Mouse (Mus musculus) olfactory bulb, adult 2 months (tissue): Measurements from ENCODE around the gene Tmppe.

ENCODE experiments used
- CTCF ChIP-seq: fragments of 200-500 bp; IDR thresholded peaks from 2 replicates; pipeline ENCODE4 v1.5.1; 2012; ENCODE audit warnings: low read depth, mild to moderate bottlenecking, low read length, moderate library complexity; ENCODE audit not compliant: insufficient read depth
- POLR2A ChIP-seq: fragments of 200-500 bp; IDR thresholded peaks from 2 replicates; pipeline ENCODE4 v1.6.1; 2012; ENCODE audit warnings: mild to moderate bottlenecking, low read depth, low read length, moderate library complexity; ENCODE audit not compliant: insufficient read depth

DNA sequence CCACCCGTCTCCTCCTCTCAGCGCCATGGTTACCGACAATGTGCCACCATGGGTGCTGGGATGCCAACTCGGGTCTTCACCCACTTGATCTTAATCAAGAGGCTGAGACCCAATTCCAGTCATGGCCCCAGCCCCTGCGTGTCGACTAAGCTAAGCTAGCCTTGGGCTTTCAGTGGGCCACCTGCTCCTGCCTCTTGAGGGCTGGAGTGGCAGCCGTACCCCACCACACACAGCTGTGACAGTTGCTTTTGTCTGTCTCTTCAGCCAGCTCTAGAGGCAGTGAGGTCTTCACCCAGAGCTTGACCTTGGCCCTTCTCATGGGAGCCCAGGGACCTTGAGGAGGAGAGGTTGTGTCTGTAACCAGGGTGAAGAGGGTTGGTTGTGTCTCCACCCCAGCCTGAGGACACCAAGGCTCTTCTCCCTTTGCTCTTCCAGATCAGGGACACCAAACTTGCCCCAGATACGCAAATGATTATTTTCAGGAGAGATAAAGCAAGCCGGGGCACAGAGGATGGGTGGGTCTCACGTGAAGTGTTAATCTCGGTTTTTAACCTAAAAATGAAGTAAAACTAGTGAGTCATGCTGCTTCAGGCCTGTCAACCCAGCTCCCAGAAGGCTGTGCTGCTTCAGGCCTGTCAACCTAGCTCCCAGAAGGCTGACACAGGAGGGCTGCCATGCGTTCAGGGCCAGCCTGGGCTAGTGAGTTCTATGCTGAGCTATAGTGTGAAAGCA, 27.4 kb downstream of the Tmppe start:
- TF ChIP-seq CTCF (no peak), POLR2A (no peak)
